Mouse (Mus musculus): Measurements from ENCODE around the gene Zfp213. TPM values are rescaled to one million over a fixed set of nuclear protein-coding genes. Genes with fewer than 3 reads are reported as not detected.
"Not testable (repeated sequence)": the region's sequence is repeated elsewhere in the genome, so short reads cannot be mapped to it uniquely, and the experiment has no call there.

Gene Zfp213
- total RNA-seq, 2 experiments from 2014 or later, result 5.4 to 7.1 TPM

- peak; percentile 84 to 89 for DNase-seq
- intact Hi-C loops (cut with DNase I), result loop anchor here (5.0 kb wide), 1 partner anchor 360 kb away; no protein-coding TSS in a partner anchor
These were observed 17.1 kb downstream of the Zfp213 start for GRCm38 (mm10) chr17:23546702-23547505.

- peak; percentile 78 to 84 for DNase-seq
- intact Hi-C loops (cut with DNase I), result loop anchor here (5.0 kb wide), 1 partner anchor 359 kb away; no protein-coding TSS in a partner anchor
These were observed 17.7 kb downstream of the Zfp213 start for GRCm38 (mm10) chr17:23546333-23546701.

- intact Hi-C loops (cut with DNase I), result loop anchor here (5.0 kb wide), 1 partner anchor 359 kb away; no protein-coding TSS in a partner anchor
These were observed 18.2 kb downstream of the Zfp213 start for GRCm38 (mm10) chr17:23545841-23546240.

GRCm38 (mm10) chr17:23544766-23545165, 19.3 kb downstream of the Zfp213 start:
- intact Hi-C loops (cut with DNase I), result loop anchor here (5.0 kb wide), 1 partner anchor 357 kb away; no protein-coding TSS in a partner anchor

More at GRCm38 (mm10) chr17:23545841-23546240, 18.2 kb downstream of the Zfp213 start:
- no peak for DNase-seq

GRCm38 (mm10) chr17:23543983-23544382, 20.1 kb downstream of the Zfp213 start:
- intact Hi-C loops (cut with DNase I), result no loop called here
- DNase-seq, result peak in 1 of 2 experiments; percentile 0

More at GRCm38 (mm10) chr17:23544766-23545165, 19.3 kb downstream of the Zfp213 start:
- DNase-seq, result no peak

GRCm38 (mm10) chr17:23543325-23543724, 20.7 kb downstream of the Zfp213 start:
- intact Hi-C loops (cut with DNase I), result no loop called here
- peak in 1 of 2 experiments; percentile 18 for DNase-seq

- intact Hi-C loops (cut with DNase I), result no loop called here
- DNase-seq, result peak in 1 of 2 experiments; percentile 11
These were observed 21.2 kb downstream of the Zfp213 start for GRCm38 (mm10) chr17:23542835-23543234.

- peak in 1 of 2 experiments; percentile 22 for DNase-seq
- intact Hi-C loops (cut with DNase I), result no loop called here
These were observed 21.9 kb downstream of the Zfp213 start for GRCm38 (mm10) chr17:23542004-23542720.

GRCm38 (mm10) chr17:23540605-23541475, 23.2 kb downstream of the Zfp213 start:
- DNase-seq, result peak in 1 of 2 experiments; percentile 2

GRCm38 (mm10) chr17:23540106-23540505, 23.9 kb downstream of the Zfp213 start:
- DNase-seq, result no peak
- intact Hi-C loops (cut with DNase I), result no loop called here

More at GRCm38 (mm10) chr17:23540605-23541475, 23.2 kb downstream of the Zfp213 start:
- intact Hi-C loops (cut with DNase I), result no loop called here

- intact Hi-C loops (cut with DNase I), result no loop called here
- DNase-seq, result no peak
These were observed 24.4 kb downstream of the Zfp213 start for GRCm38 (mm10) chr17:23539608-23540007.

- DNase-seq, result no peak
- intact Hi-C loops (cut with DNase I), result no loop called here
These were observed 25.6 kb downstream of the Zfp213 start for GRCm38 (mm10) chr17:23538299-23539015.

GRCm38 (mm10) chr17:23537554-23538255, 26.3 kb downstream of the Zfp213 start:
- no peak for DNase-seq
- intact Hi-C loops (cut with DNase I), result no loop called here

GRCm38 (mm10) chr17:23535046-23535788, 28.8 kb downstream of the Zfp213 start:
- DNase-seq, result peak in 1 of 2 experiments; percentile 4
- intact Hi-C loops (cut with DNase I), result not testable (repeated sequence)

GRCm38 (mm10) chr17:23533591-23534490, 30.2 kb downstream of the Zfp213 start:
- intact Hi-C loops (cut with DNase I), result not testable (repeated sequence)

GRCm38 (mm10) chr17:23531408-23531807, 32.6 kb downstream of the Zfp213 start:
- DNase-seq; intact Hi-C loops (cut with DNase I): not testable (repeated sequence)

More at GRCm38 (mm10) chr17:23533591-23534490, 30.2 kb downstream of the Zfp213 start:
- not testable (repeated sequence) for DNase-seq
